Mouse (Mus musculus) bone marrow macrophage, adult 2 months (primary cell): ENCODE measurements around the gene Rpl9-ps6.

Experiments
- CTCF ChIP-seq: IDR thresholded peaks from 2 replicates; pipeline ENCODE4 v1.5.1; 2012; ENCODE audit warnings: low read depth, mild to moderate bottlenecking, low read length, moderate library complexity
- POLR2A ChIP-seq: IDR thresholded peaks from 2 replicates; pipeline ENCODE4 v1.6.1; 2012; ENCODE audit warnings: mild to moderate bottlenecking, low read depth, low read length, borderline replicate concordance

DNA sequence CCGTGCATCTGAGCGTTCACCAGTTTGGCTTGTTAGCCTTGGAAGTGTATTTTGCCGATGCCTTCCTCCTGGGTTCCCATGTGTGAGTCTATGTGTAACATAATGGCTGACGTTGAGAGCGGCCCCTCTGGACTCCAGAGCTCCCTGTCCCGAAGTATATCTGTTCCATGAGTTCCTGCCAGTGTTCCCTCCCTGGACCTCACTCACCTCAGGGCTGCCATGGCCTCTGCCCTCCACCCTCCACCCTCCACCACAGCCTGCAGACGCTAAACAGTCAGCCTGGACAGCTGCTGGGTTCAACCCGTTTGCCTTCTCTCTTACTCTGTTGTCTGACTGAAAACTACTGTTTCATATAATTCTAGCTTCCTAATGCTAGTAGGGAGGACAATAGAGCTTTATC is 39.7 kb upstream of the Rpl9-ps6 start:
- TF ChIP-seq CTCF: no peak
- no peak for TF ChIP-seq POLR2A
